Mouse (Mus musculus) adrenal gland, adult 10 weeks (tissue): Measurements from ENCODE around the gene BC053393. TPM values are rescaled to one million over a fixed set of nuclear protein-coding genes. Genes with fewer than 3 reads are reported as not detected.

Experiments used
- polyA plus RNA-seq: library from polyadenylated mRNA; stranded (reverse); fragments of 350-450 nt; fragmentation: Illumina TruSeq; extraction: RNeasy Lipid Tissue Mini Kit (QIAGEN cat#74804); gene quantifications from one replicate; pipeline ENCODE4 v1.2.3, GENCODE M21; 2014; ENCODE audit warnings: low read depth, low replicate concordance

Gene BC053393
- polyA plus RNA-seq: not detected

DNA sequence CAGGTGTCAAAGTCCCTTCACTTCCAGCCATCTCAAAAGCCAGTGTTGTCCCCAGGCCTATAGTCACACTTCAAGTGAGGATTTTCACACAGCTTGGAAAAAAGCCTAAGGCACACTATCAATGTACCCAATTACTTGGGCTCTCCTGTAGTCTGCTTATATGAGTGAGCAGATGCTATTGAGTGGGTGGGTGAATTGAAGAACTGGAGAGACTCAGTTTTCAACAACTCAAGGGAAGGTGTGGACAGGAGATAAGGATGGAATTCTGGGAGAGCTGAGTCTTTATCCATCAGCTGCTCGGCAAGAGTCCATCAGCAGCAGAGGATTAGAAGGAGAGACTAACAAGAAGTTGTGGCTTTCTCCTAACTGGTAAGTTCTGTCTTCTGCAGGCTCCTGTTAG is at the start of gene BC053393:
Gene BC053393, plus strand, starts transcription at position 210 of the 400 bp plus-strand sequence.

DNA sequence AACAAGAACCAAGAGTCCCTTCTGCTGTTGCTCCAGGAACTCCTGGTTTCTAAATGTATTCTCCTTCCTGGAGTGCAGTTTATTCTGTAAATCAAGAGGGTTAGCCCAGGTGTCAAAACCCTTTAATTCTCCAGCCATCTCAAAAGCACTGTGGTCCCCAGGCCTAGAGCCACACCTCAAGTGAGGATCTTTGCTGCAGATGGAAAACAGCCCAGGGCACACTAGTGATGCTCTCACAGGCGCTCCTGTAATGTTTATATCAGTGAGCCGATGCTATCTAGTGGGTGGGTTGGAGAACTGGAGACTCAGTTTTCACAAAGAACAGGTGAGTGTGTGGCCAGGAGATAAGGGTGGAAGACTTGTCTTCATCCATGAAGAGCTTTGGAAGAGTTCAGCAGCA is 47.4 kb upstream of the BC053393 start, which contains the start of gene Gm12169:
Gene Gm12169, plus strand, starts transcription at position 301 of the 400 bp plus-strand sequence.

DNA sequence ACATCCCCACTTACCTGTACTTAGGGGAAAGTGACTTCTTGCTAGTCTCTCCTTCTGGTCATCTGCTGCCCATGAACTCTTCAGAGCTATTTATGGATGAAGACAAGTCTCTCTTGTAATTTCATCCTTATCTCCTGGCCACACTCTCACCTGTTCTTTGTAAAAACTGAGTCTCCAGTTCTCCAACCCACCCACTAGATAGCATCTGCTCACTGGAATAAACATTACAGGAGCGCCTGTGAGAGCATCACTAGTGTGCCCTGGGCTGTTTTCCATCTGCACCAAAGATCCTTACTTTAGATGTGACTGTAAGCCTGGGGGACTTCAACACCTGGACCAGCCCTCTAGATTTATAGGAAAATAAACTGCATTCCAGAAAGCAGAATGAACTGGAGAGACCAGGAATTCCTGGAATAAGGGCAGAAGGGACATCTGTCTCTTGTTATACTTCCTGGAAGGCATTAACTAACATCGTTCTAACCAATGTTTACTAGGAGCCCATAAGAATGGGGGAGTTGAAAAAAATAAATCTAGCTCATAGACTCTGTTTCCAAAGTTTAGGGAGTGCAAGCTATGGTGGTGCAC is 58.0 kb downstream of the BC053393 start, which contains the start of gene Dppa1:
Gene Dppa1, minus strand, starts transcription at position 51 of the 585 bp plus-strand sequence.

Other genes with a start within 250 kb of the BC053393 start
- gene Itk, start 182.0 kb upstream of the BC053393 start, polyA plus RNA-seq: 0.23 TPM
- gene Fam71b, start 175.0 kb upstream of the BC053393 start, polyA plus RNA-seq: not detected
- 145 TPM for gene Med7, start 134.6 kb upstream of the BC053393 start, polyA plus RNA-seq
- gene Havcr2, start 116.6 kb upstream of the BC053393 start, polyA plus RNA-seq: 4.0 TPM
- gene Gm12169, start 47.3 kb upstream of the BC053393 start, polyA plus RNA-seq: not detected
- gene Dppa1, start 57.7 kb downstream of the BC053393 start, polyA plus RNA-seq: not detected
- gene Timd2, start 135.5 kb downstream of the BC053393 start, polyA plus RNA-seq: not detected
- gene Havcr1, start 163.5 kb downstream of the BC053393 start, polyA plus RNA-seq: not detected
- gene Timd4, start 239.3 kb downstream of the BC053393 start, polyA plus RNA-seq: 0.87 TPM